14 mouse cellular contexts compared by ENCODE assay signal in genomic region chr2:163356113-163356840, GRCm38 (mm10). TPM values are rescaled to one million over a fixed set of nuclear protein-coding genes. Genes with fewer than 3 reads are reported as not detected.
DNase-seq lines count a peak whose midpoint lies in the region; ATAC-seq and TF ChIP-seq lines count a peak whose summit lies in the region.
"Had no signal": no experiment of that assay in that cellular context is flagged by ENCODE, and none has a peak within 500 bp of the region (broad histone marks: within the 10 kb centered on the region; RNA-seq: fewer than 3 reads in every experiment).

No protein-coding gene starts in this region.

- TF ChIP-seq POLR2A in myocyte (IDR thresholded peaks at IDR 0.05; ENCODE audit: insufficient read length, low read depth): peak; percentile 32

- no peak overlapping the region for H3K4me3 ChIP-seq in gastrocnemius, adult 2 months
- H3K4me3 ChIP-seq in limb, embryonic 12.5 days (replicated peaks): no peak overlapping the region
- no peak overlapping the region for H3K4me3 ChIP-seq in limb, embryonic 10.5 days
- H3K4me3 ChIP-seq in myocyte: no peak overlapping the region
- H3K4me3 ChIP-seq: forebrain, embryonic 12.5 days; midbrain, embryonic 15.5 days had no signal

- intact Hi-C loops in gastrocnemius, adult 2 months (cut with DNase I): no loop called here
- intact Hi-C loops in gastrocnemius, postnatal 14 days (cut with DNase I; ENCODE audit: low total_unique reads): no loop called here

- WGBS in limb, embryonic 12.5 days: 85% methylated on average over 12 of the region's 12 CpGs
- 87% methylated on average over 12 of the region's 12 CpGs for WGBS in limb, embryonic 10.5 days

- no peak for TF ChIP-seq CTCF in gastrocnemius, adult 2 months (IDR thresholded peaks at IDR 0.05)

- H3K27me3 ChIP-seq in limb, embryonic 12.5 days: 0 out of 2 replicates have a peak, but pooled peaks cover 6% of the 10 kb centered on the region
- no peaks in the 10 kb centered on the region for H3K27me3 ChIP-seq in limb, embryonic 10.5 days (ENCODE audit: low read depth, poor library complexity, severe bottlenecking)
- no peaks in the 10 kb centered on the region for H3K27me3 ChIP-seq in myocyte (ENCODE audit: control insufficient read depth, insufficient read depth, insufficient read length)
- H3K27me3 ChIP-seq: forebrain, embryonic 12.5 days; midbrain, embryonic 15.5 days; Patski had no signal

- H3K9me3 ChIP-seq in limb, embryonic 12.5 days: no peaks in the 10 kb centered on the region
- H3K9me3 ChIP-seq in limb, embryonic 10.5 days (replicated peaks): no peaks in the 10 kb centered on the region
- H3K9me3 ChIP-seq: forebrain, embryonic 12.5 days; midbrain, embryonic 15.5 days had no signal

- DNase-seq in gastrocnemius, adult 2 months: no peak
- no peak for DNase-seq in gastrocnemius, postnatal 14 days
- no peak for DNase-seq in limb, embryonic 10.5 days (ENCODE audit: low spot score)
- no peak for DNase-seq in cerebellum, postnatal 36 days
- no peak for DNase-seq in right cerebral cortex, postnatal 25 days
- DNase-seq: gastrocnemius, postnatal 10 days; thymus, postnatal 25 days had no signal

- peaks cover 16% of the 10 kb centered on the region for H3K79me2 ChIP-seq in myocyte (ENCODE audit: control insufficient read depth, insufficient read depth)

- no peak overlapping the region for H3K4me2 ChIP-seq in limb, embryonic 12.5 days
- H3K4me2 ChIP-seq in myocyte (ENCODE audit: low read depth): peak overlapping the region; percentile 13
- H3K4me2 ChIP-seq: forebrain, embryonic 12.5 days; midbrain, embryonic 15.5 days had no signal

- no peak overlapping the region for H3ac ChIP-seq in myocyte (ENCODE audit: control insufficient read depth, insufficient read length)

- peaks cover 11% of the 10 kb centered on the region for H3K4me1 ChIP-seq in limb, embryonic 12.5 days (replicated peaks)
- peaks cover 13% of the 10 kb centered on the region for H3K4me1 ChIP-seq in limb, embryonic 10.5 days
- H3K4me1 ChIP-seq: forebrain, embryonic 12.5 days; midbrain, embryonic 15.5 days had no signal

- H3K27ac ChIP-seq in gastrocnemius, adult 2 months: peak overlapping the region; percentile 92
- peak overlapping the region; percentile 23; the same call in 1 of the 2 replicates for H3K27ac ChIP-seq in limb, embryonic 12.5 days
- H3K27ac ChIP-seq in limb, embryonic 10.5 days: no peak overlapping the region
- H3K27ac ChIP-seq: forebrain, embryonic 12.5 days; midbrain, embryonic 15.5 days had no signal

- no peak overlapping the region for H3K9ac ChIP-seq in limb, embryonic 12.5 days (replicated peaks)
- H3K9ac ChIP-seq: forebrain, embryonic 12.5 days; midbrain, embryonic 15.5 days had no signal

- no peaks in the 10 kb centered on the region for H3K36me3 ChIP-seq in limb, embryonic 12.5 days
- no peaks in the 10 kb centered on the region for H3K36me3 ChIP-seq in limb, embryonic 10.5 days
- no peaks in the 10 kb centered on the region for H3K36me3 ChIP-seq in myocyte (ENCODE audit: control insufficient read depth, insufficient read depth)
- H3K36me3 ChIP-seq: forebrain, embryonic 12.5 days; midbrain, embryonic 15.5 days had no signal

- no peak for ATAC-seq in limb, embryonic 12.5 days (ENCODE audit: insufficient number of reproducible peaks, insufficient read depth, low FRiP score, low TSS enrichment, low read depth)
- peak; percentile 83 for ATAC-seq in erythroid progenitor cell, adult 5-6 weeks (replicated peaks; ENCODE audit: low FRiP score, poor library complexity, severe bottlenecking)
- ATAC-seq: midbrain, embryonic 15.5 days; Patski had no signal

TF ChIP-seq in myocyte, 11 proteins besides CTCF, POLR2A, EP300 and RAD21:
- TF ChIP-seq MYOD1 (IDR thresholded peaks at IDR 0.05; ENCODE audit: control insufficient read depth in 1 of 3, insufficient read length in 2 of 3, low read depth in 2 of 3) (peak; percentile 14 to 88 (median 82)), MYOG (IDR thresholded peaks at IDR 0.05; ENCODE audit: control insufficient read depth in 1 of 3, insufficient read depth in 1 of 3, insufficient read length in 2 of 3, low read depth in 2 of 3) (peak; percentile 45 to 93 (median 66)), MAX (IDR thresholded peaks at IDR 0.05; ENCODE audit: low read depth) (no peak), TCF3 (IDR thresholded peaks at IDR 0.05; ENCODE audit: insufficient read length, low read depth) (peak; percentile 15), CEBPB (IDR thresholded peaks at IDR 0.05; ENCODE audit: insufficient read depth, poor library complexity, severe bottlenecking) (no peak), POLR2AphosphoS2 (IDR thresholded peaks at IDR 0.05; ENCODE audit: insufficient read length, low read depth) (no peak), E2F4 (IDR thresholded peaks at IDR 0.05; ENCODE audit: insufficient read depth) (no peak), USF1 (IDR thresholded peaks at IDR 0.05; ENCODE audit: low read depth) (no peak), SRF (IDR thresholded peaks at IDR 0.05; ENCODE audit: control insufficient read depth, insufficient read length, low read depth) (peak; percentile 17), REST (IDR thresholded peaks at IDR 0.05; ENCODE audit: insufficient read depth, insufficient read length) (no peak), TCF12 (IDR thresholded peaks at IDR 0.05; ENCODE audit: insufficient read depth, poor library complexity, severe bottlenecking) (peak; percentile 60)
TF ChIP-seq in myocyte: peak in this region for 5.

RNA-seq across cellular contexts. Expression of gene Jph2, which starts 41.5 kb away (rescaled TPM):
- 100 to 1,000 TPM; 424 to 437 TPM for total RNA-seq in gastrocnemius, adult 2 months (2021)
- 100 to 1,000 TPM; 352 to 422 TPM for total RNA-seq in gastrocnemius, postnatal 14 days (2021)
- polyA plus RNA-seq in limb, embryonic 12.5 days (2016; fragmentation: Nextera tagmentation; extraction: Ambion mirVana): 1.6 and 2.2 TPM in 2 replicates
- polyA plus RNA-seq in limb, embryonic 10.5 days (2016; fragmentation: Nextera tagmentation; extraction: Ambion mirVana): 0.59 and 0.71 TPM in 2 replicates
- not detected in 2 replicates for total RNA-seq in erythroid progenitor cell, adult 5-6 weeks (2015; ENCODE audit: low replicate concordance)
- not detected in 2 replicates for total RNA-seq in erythroid progenitor cell, adult 5-6 weeks (2017; ENCODE audit: low replicate concordance)
- polyA plus RNA-seq in myocyte (2012; fragmentation: generic; extraction: Trizol): 217 TPM
- total RNA-seq: neutrophil, adult 5-6 weeks had no signal

Comparison
In these comparisons a context has a peak if more than half of its experiments do, and no peak if none do; other contexts are left out.
1. RNA of gene Jph2, which starts 41.5 kb away (total RNA-seq): 424 to 437 TPM in gastrocnemius, adult 2 months and 352 to 422 TPM in gastrocnemius, postnatal 14 days; not detected in erythroid progenitor cell, adult 5-6 weeks; every median in the first group is over 100 times any median in the second.